Mouse (Mus musculus) hindbrain, embryonic 11.5 days (tissue): ENCODE measurements around the gene E130309D02Rik. TPM values are rescaled to one million over a fixed set of nuclear protein-coding genes. Genes with fewer than 3 reads are reported as not detected.

Experiments
- ATAC-seq: fragments of 200-750 bp; cut with Nextera tagmentation; 2 replicates; pipeline ENCODE4 v1.8.0; 2017; ENCODE audit warnings: mild to moderate bottlenecking, moderate TSS enrichment, moderate library complexity; ENCODE audit not compliant: low FRiP score
- DNase-seq: peaks from one replicate; pipeline ENCODE4 v3.0.0-alpha.2; 2015; ENCODE audit warnings: low spot score
- H3K27ac ChIP-seq: fragments of 300-500 bp; sonication (generic); 2 replicates; pipeline ENCODE4 v1.5.1; 2014; ENCODE audit warnings: mild to moderate bottlenecking, low read depth, low read length
- H3K27me3 ChIP-seq: fragments of 300-500 bp; sonication (generic); 2 replicates; pipeline ENCODE4 v1.6.1; 2014; ENCODE audit warnings: mild to moderate bottlenecking, low read length, moderate library complexity, mixed read lengths; ENCODE audit not compliant: control insufficient read depth, insufficient read depth
- H3K36me3 ChIP-seq: fragments of 300-500 bp; sonication (generic); 2 replicates; pipeline ENCODE4 v1.6.1; 2014; ENCODE audit warnings: mild to moderate bottlenecking, low read length, moderate library complexity, mixed read lengths; ENCODE audit not compliant: control insufficient read depth, insufficient read depth
- H3K4me1 ChIP-seq: fragments of 300-500 bp; sonication (generic); replicated peaks from 2 replicates; pipeline ENCODE4 v1.6.1; 2014; ENCODE audit warnings: low read length, mixed read lengths; ENCODE audit not compliant: control insufficient read depth, insufficient read depth
- H3K4me2 ChIP-seq: fragments of 300-500 bp; sonication (generic); replicated peaks from 2 replicates; pipeline ENCODE4 v1.6.1; 2014; ENCODE audit warnings: mild to moderate bottlenecking, low read depth, low read length
- H3K4me3 ChIP-seq: fragments of 300-500 bp; sonication (generic); 2 replicates; pipeline ENCODE4 v1.5.1; 2014; ENCODE audit warnings: low read depth, low read length
- H3K9ac ChIP-seq: fragments of 300-500 bp; sonication (generic); 2 replicates; pipeline ENCODE4 v1.6.1; 2014; ENCODE audit warnings: low read depth, low read length
- H3K9me3 ChIP-seq: fragments of 300-500 bp; sonication (generic); 2 replicates; pipeline ENCODE4 v1.6.1; 2016; ENCODE audit warnings: low read length; ENCODE audit not compliant: control insufficient read depth
- WGBS: fragments of 180-500 bp; shearing (Covaris S2); extraction: QIAGEN DNeasy Blood & Tissue Kit; methylation state at CpG from one replicate; pipeline ENCODE4 v1.1.7; 2014; 5-methylcytosine and 5-hydroxymethylcytosine counted together
- polyA plus RNA-seq: library from polyadenylated mRNA; unstranded; fragments of >200 nt; fragmentation: Nextera tagmentation; extraction: Ambion mirVana; gene quantifications from 2 replicates; pipeline ENCODE4 v1.2.1, GENCODE M21; 2014

The E130309D02Rik gene
- polyA plus RNA-seq, 1 experiment from 2014 or later, result 34.1 TPM

DNA sequence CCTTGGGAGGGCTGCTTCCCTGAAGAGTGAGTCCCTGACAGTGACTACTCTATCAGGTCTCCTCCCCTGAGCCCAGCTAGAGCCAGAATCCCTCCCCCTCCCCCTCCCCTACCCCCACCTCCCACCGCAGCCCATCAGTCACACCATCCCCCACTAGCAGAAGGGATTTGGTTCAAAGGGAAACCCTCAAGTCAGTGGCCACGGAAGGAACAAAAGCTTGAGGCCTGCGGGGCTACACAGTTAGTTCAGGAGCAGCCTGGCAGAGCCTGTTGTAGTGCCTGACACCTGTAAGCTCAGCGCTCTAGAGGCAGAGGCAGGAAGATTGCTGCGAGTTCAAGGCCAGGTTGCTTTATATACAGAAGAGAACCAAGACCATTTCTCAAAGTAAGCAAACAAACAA is 40.9 kb upstream of the E130309D02Rik start:
- 38% methylated on average over 5 of the region's 5 CpGs for WGBS
- no peaks in the 10 kb centered on the region for H3K36me3 ChIP-seq
- no peak overlapping the region for H3K4me2 ChIP-seq
- peaks cover 2% of the 10 kb centered on the region; the same call in 1 of the 2 replicates for H3K4me1 ChIP-seq
- no peak overlapping the region for H3K9ac ChIP-seq
- DNase-seq (no peak), ATAC-seq (no peak)
- no peak overlapping the region for H3K4me3 ChIP-seq
- H3K27ac ChIP-seq, result no peak overlapping the region
- H3K9me3 ChIP-seq, result no peaks in the 10 kb centered on the region
- peaks cover 6% of the 10 kb centered on the region; the same call in 1 of the 2 replicates for H3K27me3 ChIP-seq

DNA sequence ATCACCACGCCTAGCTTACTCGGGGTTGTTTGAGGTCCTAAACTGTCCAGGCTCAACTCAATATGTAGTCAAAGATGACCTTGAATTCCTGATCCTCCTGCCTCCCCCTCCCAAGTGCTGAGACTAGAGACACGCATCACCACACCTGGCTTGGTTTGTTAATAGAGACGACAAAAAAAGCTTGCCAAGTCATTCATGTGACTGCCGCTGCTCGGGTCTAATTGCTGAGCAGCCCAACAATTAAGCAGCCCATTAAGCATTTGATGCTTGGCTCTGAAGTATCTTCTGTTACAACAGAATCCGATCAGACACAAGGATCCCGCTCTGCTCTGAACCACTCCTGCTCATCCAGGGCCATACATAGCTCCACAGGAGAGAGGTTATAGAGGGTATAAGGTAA is 31.2 kb upstream of the E130309D02Rik start:
- DNase-seq, result no peak
- no peak overlapping the region for H3K9ac ChIP-seq
- WGBS, result 79% methylated on average over 8 of the region's 8 CpGs
- ATAC-seq, result no peak
- H3K4me2 ChIP-seq, result no peak overlapping the region
- no peaks in the 10 kb centered on the region for H3K9me3 ChIP-seq
- no peaks in the 10 kb centered on the region for H3K4me1 ChIP-seq
- H3K27me3 ChIP-seq, result no peaks in the 10 kb centered on the region
- no peaks in the 10 kb centered on the region for H3K36me3 ChIP-seq
- no peak overlapping the region for H3K27ac ChIP-seq
- no peak overlapping the region for H3K4me3 ChIP-seq

DNA sequence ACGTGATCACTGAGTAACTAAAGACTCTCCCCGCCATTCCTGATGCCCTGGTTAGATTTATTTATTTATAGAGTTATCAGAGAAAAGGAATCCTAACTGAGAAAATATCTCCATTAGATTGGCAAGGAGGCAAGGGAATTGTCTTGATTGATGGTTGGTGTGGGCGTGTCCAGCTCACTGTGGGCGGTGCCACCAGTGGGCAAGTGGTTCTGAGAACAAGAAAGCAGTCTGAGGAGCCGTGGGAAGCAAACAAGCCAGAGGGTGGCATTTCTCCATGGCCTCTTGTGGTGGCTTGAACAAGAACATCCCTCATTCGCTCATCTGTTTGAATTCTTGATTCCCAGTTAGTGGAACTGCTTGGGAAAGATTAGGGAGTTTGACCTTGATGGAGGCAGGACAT is 24.4 kb upstream of the E130309D02Rik start:
- DNase-seq (no peak), ATAC-seq (no peak)
- no peaks in the 10 kb centered on the region for H3K27me3 ChIP-seq
- no peak overlapping the region for H3K9ac ChIP-seq
- H3K27ac ChIP-seq, result no peak overlapping the region
- H3K36me3 ChIP-seq, result no peaks in the 10 kb centered on the region
- no peak overlapping the region for H3K4me2 ChIP-seq
- no peaks in the 10 kb centered on the region for H3K4me1 ChIP-seq
- WGBS, result 49% methylated on average over 6 of the region's 6 CpGs
- no peaks in the 10 kb centered on the region for H3K9me3 ChIP-seq
- no peak overlapping the region for H3K4me3 ChIP-seq

DNA sequence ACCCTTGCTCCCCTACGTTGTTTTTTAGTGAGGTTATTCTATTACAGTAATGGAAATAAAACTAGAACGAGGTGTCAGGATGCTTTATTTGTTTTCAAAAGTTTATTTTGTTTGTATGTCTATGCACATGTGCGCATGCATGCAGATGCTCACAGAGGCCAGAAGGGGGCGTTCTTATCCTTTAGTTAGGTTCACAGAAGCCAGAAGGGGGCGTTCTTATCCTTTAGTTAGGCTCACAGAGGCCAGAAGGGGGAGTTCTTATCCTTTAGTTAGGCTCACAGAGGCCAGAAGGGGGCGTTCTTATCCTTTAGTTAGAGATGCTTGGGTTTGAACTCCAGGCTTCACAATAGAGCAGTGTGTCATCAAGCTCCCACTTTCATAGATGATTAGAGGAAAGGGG is 21.4 kb upstream of the E130309D02Rik start:
- Histone ChIP-seq H3K27me3 (no peaks in the 10 kb centered on the region), H3K4me2 (no peak overlapping the region), H3K4me1 (no peaks in the 10 kb centered on the region), H3K9ac (no peak overlapping the region), H3K9me3 (no peaks in the 10 kb centered on the region), H3K27ac (no peak overlapping the region), H3K4me3 (no peak overlapping the region), H3K36me3 (no peaks in the 10 kb centered on the region)
- ATAC-seq (no peak), DNase-seq (no peak)
- WGBS, result 67% methylated on average over 6 of the region's 6 CpGs

DNA sequence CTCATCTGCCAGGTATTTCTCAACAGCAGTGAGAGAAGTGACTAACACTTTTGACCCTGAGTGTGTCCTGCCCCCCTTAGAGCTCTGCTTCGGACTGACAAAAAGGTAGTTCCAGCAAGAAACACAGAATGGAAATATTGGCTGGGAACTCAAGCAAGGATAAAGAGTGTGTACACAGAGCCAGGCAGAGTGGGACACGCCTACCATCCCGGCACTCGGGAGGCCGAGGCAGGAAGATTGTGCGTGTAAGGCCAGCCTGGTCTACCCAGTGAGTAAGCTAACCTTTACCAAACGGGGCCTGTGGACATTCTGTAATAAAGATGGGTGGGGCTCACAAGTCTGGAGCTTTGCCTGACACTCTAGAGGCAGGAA is 19.9 kb upstream of the E130309D02Rik start:
- no peaks in the 10 kb centered on the region for H3K27me3 ChIP-seq
- no peaks in the 10 kb centered on the region for H3K9me3 ChIP-seq
- no peaks in the 10 kb centered on the region for H3K4me1 ChIP-seq
- no peak overlapping the region for H3K9ac ChIP-seq
- no peak overlapping the region for H3K4me2 ChIP-seq
- 85% methylated on average over 7 of the region's 7 CpGs for WGBS
- H3K4me3 ChIP-seq, result no peak overlapping the region
- no peaks in the 10 kb centered on the region for H3K36me3 ChIP-seq
- no peak overlapping the region for H3K27ac ChIP-seq
- ATAC-seq (no peak), DNase-seq (no peak)

DNA sequence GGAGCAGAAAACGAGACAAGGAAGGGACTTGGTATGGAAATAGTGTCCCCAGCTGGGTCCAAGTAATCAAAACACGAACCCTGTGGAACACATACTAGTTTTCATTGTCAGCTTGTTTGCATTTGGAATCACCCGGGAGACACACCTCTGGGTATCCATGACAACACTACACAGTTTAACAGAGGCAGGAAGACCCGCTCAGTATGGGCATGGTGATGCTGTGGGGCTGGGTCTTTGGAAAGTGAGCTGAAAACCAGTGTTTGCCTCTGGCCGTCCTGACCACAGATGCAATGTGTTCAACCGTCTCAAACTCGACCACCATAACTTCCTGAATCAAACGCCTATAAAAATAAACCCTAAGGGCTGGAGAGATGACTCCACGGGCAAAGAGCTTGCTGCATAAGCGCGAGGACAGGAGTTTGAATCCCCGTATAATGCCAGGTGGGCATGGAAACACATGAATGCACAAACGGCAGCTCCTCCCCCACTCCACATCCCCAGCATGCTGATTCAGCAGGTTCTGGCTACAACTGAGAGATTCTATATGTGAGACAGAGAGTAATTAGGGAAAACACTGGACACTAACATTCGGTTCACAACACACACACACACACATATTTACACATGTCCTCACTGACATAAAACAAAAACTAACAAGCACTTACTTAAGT is 19.4 kb upstream of the E130309D02Rik start:
- no peak for DNase-seq
- no peak overlapping the region for H3K9ac ChIP-seq

DNA sequence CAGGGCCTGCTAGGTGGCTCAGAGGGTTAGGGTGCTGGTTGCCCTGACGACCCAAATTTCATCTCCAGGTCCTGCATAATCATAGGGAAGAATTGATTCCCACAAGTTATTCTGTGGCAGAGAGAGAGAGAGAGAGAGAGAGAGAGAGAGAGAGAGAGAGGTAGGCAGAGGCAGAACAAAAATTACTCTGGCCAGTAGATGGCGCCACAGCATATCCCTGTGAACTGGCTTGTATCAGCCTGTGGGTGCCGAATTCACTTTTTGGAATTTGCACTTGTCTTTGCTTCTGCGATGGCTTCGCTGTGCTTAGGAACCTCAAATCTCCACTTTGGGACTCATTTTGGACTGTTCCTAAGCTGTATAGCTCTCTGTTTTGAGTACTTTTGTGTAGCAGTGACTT is 18.7 kb upstream of the E130309D02Rik start:
- ATAC-seq, result no peak
- WGBS, result 19% methylated on average over 5 of the region's 5 CpGs
- H3K27ac ChIP-seq, result no peak overlapping the region

More for the DNA sequence above, 19.4 kb upstream of the E130309D02Rik start:
- Histone ChIP-seq H3K9me3 (no peaks in the 10 kb centered on the region), H3K36me3 (no peaks in the 10 kb centered on the region), H3K4me2 (no peak overlapping the region), H3K27ac (no peak overlapping the region), H3K27me3 (no peaks in the 10 kb centered on the region), H3K4me1 (0 out of 2 replicates have a peak, but pooled peaks cover 2% of the 10 kb centered on the region), H3K4me3 (no peak overlapping the region)
- 74% methylated on average over 14 of the region's 14 CpGs for WGBS
- no peak for ATAC-seq

DNA sequence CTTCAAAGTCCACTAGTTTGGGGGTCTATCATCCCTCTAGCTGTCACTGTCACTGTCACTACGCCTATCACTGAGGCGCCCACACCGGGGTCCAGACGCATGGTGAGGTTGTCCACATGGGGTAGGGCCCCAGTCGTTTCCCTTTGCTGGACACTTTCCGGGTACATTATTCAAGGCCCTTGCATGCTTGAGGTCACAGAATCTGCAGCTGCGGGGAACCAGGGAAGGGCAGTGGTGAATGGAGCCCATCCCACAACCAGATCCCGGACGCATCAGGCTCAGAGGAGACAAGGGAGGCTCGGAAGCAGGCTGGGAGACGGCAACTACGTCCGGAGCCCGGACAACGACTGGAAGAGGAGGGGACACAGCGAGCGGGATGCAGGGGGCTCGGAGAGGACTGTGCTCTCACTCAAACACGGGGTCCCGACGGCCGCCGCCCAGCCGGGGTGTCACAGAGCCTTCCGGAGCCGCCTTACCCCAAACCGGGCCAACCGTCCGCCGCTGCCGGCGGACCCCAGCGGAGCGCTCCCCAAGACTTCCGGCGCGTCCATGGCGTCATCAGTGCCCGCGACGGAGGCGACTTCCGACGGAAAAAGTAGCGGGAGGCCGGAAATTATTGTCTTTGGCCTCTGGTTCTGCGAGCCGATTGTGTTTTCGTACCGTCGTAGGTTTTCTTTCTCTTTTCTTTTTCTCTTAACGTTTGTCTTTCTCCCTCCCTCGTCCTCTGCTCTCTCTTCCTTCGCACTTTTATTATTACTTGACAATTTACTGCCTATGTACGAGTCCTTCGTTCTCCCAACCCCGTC is 13.7 kb upstream of the E130309D02Rik start, which contains the start of gene Zdhhc4:
Gene Zdhhc4 (minus strand): TSS at position 567 of the 806 bp plus-strand sequence.
- Histone ChIP-seq H3K27me3 (no peaks in the 10 kb centered on the region), H3K4me3 (peak within 1 kb of the TSS; percentile 91), H3K9me3 (no peaks in the 10 kb centered on the region), H3K9ac (peak within 1 kb of the TSS; percentile 90), H3K36me3 (no peaks in the 10 kb centered on the region), H3K4me2 (peak within 1 kb of the TSS; percentile 63), H3K4me1 (peaks cover 6% of the 10 kb centered on the region; the same call in 1 of the 2 replicates), H3K27ac (peak within 1 kb of the TSS; percentile 58; the same call in 1 of the 2 replicates)
- peak; percentile 96 for DNase-seq
- ATAC-seq, result peak; percentile 74
- under 1% methylated on average over 57 of the region's 57 CpGs for WGBS

More for the DNA sequence above, 18.7 kb upstream of the E130309D02Rik start:
- no peaks in the 10 kb centered on the region for H3K9me3 ChIP-seq
- no peaks in the 10 kb centered on the region for H3K36me3 ChIP-seq
- 0 out of 2 replicates have a peak, but pooled peaks cover 2% of the 10 kb centered on the region for H3K4me1 ChIP-seq
- no peaks in the 10 kb centered on the region for H3K27me3 ChIP-seq
- H3K4me2 ChIP-seq, result no peak overlapping the region
- no peak overlapping the region for H3K9ac ChIP-seq
- H3K4me3 ChIP-seq, result no peak overlapping the region
- peak; percentile 84 for DNase-seq
